Mouse (Mus musculus) hindbrain, embryonic 14.5 days (tissue): Measurements from ENCODE around the gene Dab2. TPM values are rescaled to one million over a fixed set of nuclear protein-coding genes. Genes with fewer than 3 reads are reported as not detected.

Experiments used
- ATAC-seq: fragments of 200-750 bp; cut with Nextera tagmentation; 2 replicates; pipeline ENCODE4 v1.8.0; 2017; ENCODE audit warnings: moderate number of reproducible peaks, mild to moderate bottlenecking, moderate TSS enrichment, moderate library complexity; ENCODE audit not compliant: low FRiP score
- DNase-seq: peaks from one replicate; pipeline ENCODE4 v3.0.0-alpha.2; 2015; ENCODE audit warnings: low spot score
- H3K27ac ChIP-seq: fragments of 300-500 bp; sonication (generic); 2 replicates; pipeline ENCODE4 v1.5.1; 2014; ENCODE audit warnings: mild to moderate bottlenecking, moderate library complexity
- H3K27me3 ChIP-seq: fragments of 300-500 bp; sonication (generic); 2 replicates; pipeline ENCODE4 v1.6.1; 2014; ENCODE audit warnings: mild to moderate bottlenecking, low read length, mixed read lengths; ENCODE audit not compliant: control insufficient read depth, insufficient read depth
- H3K36me3 ChIP-seq: fragments of 300-500 bp; sonication (generic); replicated peaks from 2 replicates; pipeline ENCODE4 v1.6.1; 2014; ENCODE audit not compliant: control insufficient read depth, insufficient read depth
- H3K4me1 ChIP-seq: fragments of 300-500 bp; sonication (generic); replicated peaks from 2 replicates; pipeline ENCODE4 v1.6.1; 2014; ENCODE audit warnings: antibody characterized with exemption, low read length, mixed read lengths; ENCODE audit not compliant: control insufficient read depth, insufficient read depth
- H3K4me2 ChIP-seq: fragments of 300-500 bp; sonication (generic); replicated peaks from 2 replicates; pipeline ENCODE4 v1.6.1; 2014; ENCODE audit warnings: mild to moderate bottlenecking, moderate library complexity
- H3K4me3 ChIP-seq: fragments of 300-500 bp; sonication (generic); replicated peaks from 2 replicates; pipeline ENCODE4 v1.5.1; 2014; ENCODE audit warnings: mild to moderate bottlenecking, low read length
- H3K9ac ChIP-seq: fragments of 300-500 bp; sonication (generic); 2 replicates; pipeline ENCODE4 v1.6.1; 2014
- H3K9me3 ChIP-seq: fragments of 300-500 bp; sonication (generic); 2 replicates; pipeline ENCODE4 v1.6.1; 2016; ENCODE audit warnings: low read length; ENCODE audit not compliant: control insufficient read depth
- WGBS: fragments of 180-500 bp; shearing (Covaris S2); extraction: QIAGEN DNeasy Blood & Tissue Kit; methylation state at CpG from one replicate; pipeline ENCODE4 v1.1.7; 2014; 5-methylcytosine and 5-hydroxymethylcytosine counted together
- polyA plus RNA-seq: library from polyadenylated mRNA; unstranded; fragments of >200 nt; fragmentation: Nextera tagmentation; extraction: Ambion mirVana; gene quantifications from 2 replicates; pipeline ENCODE4 v1.2.1, GENCODE M21; 2014

Dab2 gene
- polyA plus RNA-seq, 1 experiment from 2014 or later = 29.0 TPM

- Histone ChIP-seq H3K27me3 (no peaks in the 10 kb centered on the region), H3K9me3 (no peaks in the 10 kb centered on the region), H3K36me3 (no peaks in the 10 kb centered on the region), H3K27ac (no peak overlapping the region), H3K4me1 (no peaks in the 10 kb centered on the region), H3K4me3 (no peak overlapping the region), H3K9ac (no peak overlapping the region), H3K4me2 (no peak overlapping the region)
- DNase-seq (no peak), ATAC-seq (no peak)
- 92% methylated on average over 6 of the region's 6 CpGs for WGBS
These were observed 41.8 kb downstream of the Dab2 start for GRCm38 (mm10) chr15:6341427-6341826.

GRCm38 (mm10) chr15:6353901-6354300 lies 54.3 kb downstream of the Dab2 start:
- ATAC-seq = no peak
- Histone ChIP-seq H3K4me2 (no peak overlapping the region), H3K36me3 (no peaks in the 10 kb centered on the region), H3K27ac (no peak overlapping the region), H3K9ac (no peak overlapping the region), H3K27me3 (no peaks in the 10 kb centered on the region), H3K9me3 (no peaks in the 10 kb centered on the region), H3K4me1 (no peaks in the 10 kb centered on the region), H3K4me3 (no peak overlapping the region)
- 91% methylated on average over 3 of the region's 3 CpGs for WGBS
- no peak for DNase-seq

DNA sequence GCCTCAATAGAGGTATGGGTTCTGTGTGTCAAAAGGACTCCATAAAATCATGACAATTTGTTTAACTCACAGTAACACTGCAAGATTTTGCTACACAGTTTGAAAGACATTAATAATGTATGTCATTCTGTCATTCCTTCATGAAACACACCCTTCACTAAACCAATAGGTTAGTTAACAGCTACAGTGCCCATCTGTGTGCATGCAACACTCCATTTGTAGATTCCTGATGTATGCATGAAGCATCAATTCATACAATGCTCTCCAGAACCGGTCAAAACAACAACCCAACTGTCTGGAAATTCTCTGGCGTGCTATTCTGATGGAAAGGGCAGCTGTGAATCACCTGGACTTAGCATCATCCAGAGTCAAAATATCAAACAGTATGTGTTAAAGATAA lies 60.3 kb downstream of the Dab2 start:
- H3K9ac ChIP-seq = no peak overlapping the region
- H3K27ac ChIP-seq = no peak overlapping the region
- ATAC-seq = no peak
- H3K4me1 ChIP-seq = no peaks in the 10 kb centered on the region
- no peaks in the 10 kb centered on the region for H3K9me3 ChIP-seq
- no peaks in the 10 kb centered on the region for H3K36me3 ChIP-seq
- no peak for DNase-seq
- H3K27me3 ChIP-seq = no peaks in the 10 kb centered on the region
- H3K4me2 ChIP-seq = no peak overlapping the region
- 91% methylated on average over 2 of the region's 2 CpGs for WGBS
- H3K4me3 ChIP-seq = no peak overlapping the region

DNA sequence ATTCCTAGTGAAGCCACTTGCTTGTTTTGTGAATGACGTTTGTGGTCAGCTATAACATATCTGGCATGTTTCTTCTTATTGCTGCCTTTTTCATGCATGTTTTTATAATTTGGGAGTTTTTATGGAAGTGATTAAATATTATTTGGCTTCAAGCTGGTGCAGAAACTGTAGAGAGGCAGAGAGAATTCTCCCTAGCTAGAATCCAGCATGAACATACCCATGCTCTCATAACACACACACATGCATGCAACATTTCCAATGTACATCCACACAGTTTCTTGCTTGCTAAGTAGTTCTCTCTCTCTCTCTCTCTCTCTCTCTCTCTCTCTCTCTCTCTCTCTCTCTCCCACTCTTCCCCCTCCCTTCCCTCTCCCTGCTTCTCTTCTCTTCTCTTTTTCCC lies 70.4 kb downstream of the Dab2 start:
- no peaks in the 10 kb centered on the region for H3K27me3 ChIP-seq
- no peaks in the 10 kb centered on the region for H3K9me3 ChIP-seq
- no peak overlapping the region for H3K4me2 ChIP-seq
- H3K4me3 ChIP-seq = no peak overlapping the region
- H3K4me1 ChIP-seq = no peaks in the 10 kb centered on the region
- ATAC-seq (no peak), DNase-seq (no peak)
- 74% methylated on average over 1 of the region's 1 CpGs for WGBS
- H3K36me3 ChIP-seq = no peaks in the 10 kb centered on the region
- no peak overlapping the region for H3K27ac ChIP-seq
- H3K9ac ChIP-seq = no peak overlapping the region

GRCm38 (mm10) chr15:6371486-6371885 lies 71.9 kb downstream of the Dab2 start:
- Histone ChIP-seq H3K27ac (no peak overlapping the region), H3K4me3 (no peak overlapping the region), H3K4me1 (no peaks in the 10 kb centered on the region), H3K9ac (no peak overlapping the region), H3K27me3 (no peaks in the 10 kb centered on the region), H3K4me2 (no peak overlapping the region), H3K9me3 (no peaks in the 10 kb centered on the region), H3K36me3 (no peaks in the 10 kb centered on the region)
- ATAC-seq (no peak), DNase-seq (no peak)
- 86% methylated on average over 2 of the region's 2 CpGs for whole genome bisulfite sequencing

DNA sequence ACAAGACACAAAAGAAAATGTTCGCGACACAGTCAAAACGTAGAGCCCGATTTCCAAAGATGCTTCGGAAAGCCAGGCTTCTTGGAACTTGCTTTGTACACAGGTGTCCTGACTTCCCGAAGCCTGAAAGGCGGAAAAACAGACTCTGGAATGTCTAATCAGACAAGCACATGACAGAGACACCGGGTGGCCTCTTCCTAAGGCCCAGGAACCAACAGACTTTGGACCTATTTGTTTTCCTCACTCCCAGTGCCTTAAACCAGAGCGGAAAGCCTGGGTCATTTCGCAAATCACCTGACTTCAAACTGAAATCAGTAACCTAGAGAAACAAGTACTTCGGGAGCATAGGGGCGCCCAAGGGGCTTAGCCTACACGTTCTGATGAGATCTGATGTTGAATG lies 75.4 kb downstream of the Dab2 start:
- no peaks in the 10 kb centered on the region for H3K27me3 ChIP-seq
- no peak for DNase-seq
- H3K4me3 ChIP-seq = no peak overlapping the region
- no peak for ATAC-seq
- no peaks in the 10 kb centered on the region for H3K36me3 ChIP-seq
- H3K27ac ChIP-seq = no peak overlapping the region
- H3K9me3 ChIP-seq = no peaks in the 10 kb centered on the region
- WGBS = 80% methylated on average over 13 of the region's 13 CpGs
- no peak overlapping the region for H3K4me2 ChIP-seq
- H3K9ac ChIP-seq = no peak overlapping the region
- H3K4me1 ChIP-seq = no peaks in the 10 kb centered on the region

DNA sequence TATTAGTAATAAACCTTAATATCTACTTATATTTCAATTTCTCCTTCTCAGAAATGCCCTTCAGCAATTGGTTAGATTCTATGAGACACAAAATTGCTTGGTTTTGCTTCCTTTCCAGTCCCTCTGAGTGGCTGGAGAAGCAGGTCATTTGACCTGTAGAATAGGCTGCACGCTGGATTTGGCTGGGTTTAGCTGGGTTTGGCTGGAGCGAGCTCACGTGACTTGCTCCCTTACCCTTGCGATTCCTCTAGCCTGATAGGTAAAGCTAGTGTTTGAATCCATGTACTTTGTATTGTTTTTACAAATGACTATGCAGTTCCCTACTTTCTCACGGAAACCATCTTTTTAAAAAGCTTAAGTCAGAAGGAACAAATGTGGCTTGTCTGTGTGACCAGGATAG lies 76.4 kb downstream of the Dab2 start:
- ATAC-seq = no peak
- Histone ChIP-seq H3K36me3 (no peaks in the 10 kb centered on the region), H3K4me3 (no peak overlapping the region), H3K27ac (no peak overlapping the region), H3K4me2 (no peak overlapping the region), H3K27me3 (no peaks in the 10 kb centered on the region), H3K9me3 (no peaks in the 10 kb centered on the region), H3K4me1 (no peaks in the 10 kb centered on the region), H3K9ac (no peak overlapping the region)
- WGBS = 87% methylated on average over 5 of the region's 5 CpGs
- no peak for DNase-seq

DNA sequence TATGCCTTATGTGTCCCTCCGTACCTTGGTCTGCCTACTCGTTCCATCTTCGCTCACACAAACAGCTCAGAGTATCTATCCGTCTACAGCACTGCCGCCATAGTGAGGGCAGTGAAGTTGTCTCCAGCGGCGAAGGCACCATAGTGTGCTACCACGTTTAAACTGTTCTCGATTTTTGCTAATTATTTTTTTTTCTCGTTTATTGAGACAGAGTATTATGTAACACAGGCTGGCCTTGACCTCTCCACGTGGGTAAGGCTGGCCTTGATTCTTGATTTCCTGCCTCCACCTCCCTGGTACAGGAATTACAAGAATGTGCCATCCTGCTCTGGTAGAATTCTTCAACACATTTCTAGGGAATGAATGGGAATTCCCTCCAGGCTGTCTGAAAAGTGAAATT lies 77.2 kb downstream of the Dab2 start:
- no peak overlapping the region for H3K9ac ChIP-seq
- no peak overlapping the region for H3K27ac ChIP-seq
- no peak for ATAC-seq
- no peak overlapping the region for H3K4me3 ChIP-seq
- H3K9me3 ChIP-seq = no peaks in the 10 kb centered on the region
- H3K36me3 ChIP-seq = no peaks in the 10 kb centered on the region
- WGBS = 85% methylated on average over 11 of the region's 11 CpGs
- no peak for DNase-seq
- no peaks in the 10 kb centered on the region for H3K4me1 ChIP-seq
- H3K27me3 ChIP-seq = no peaks in the 10 kb centered on the region
- no peak overlapping the region for H3K4me2 ChIP-seq

GRCm38 (mm10) chr15:6384027-6384426 lies 84.4 kb downstream of the Dab2 start:
- H3K9me3 ChIP-seq = no peaks in the 10 kb centered on the region
- no peak overlapping the region for H3K4me3 ChIP-seq
- no peak overlapping the region for H3K9ac ChIP-seq
- H3K4me2 ChIP-seq = no peak overlapping the region
- H3K27me3 ChIP-seq = 0 out of 2 replicates have a peak, but pooled peaks cover 7% of the 10 kb centered on the region
- ATAC-seq (no peak), DNase-seq (no peak)
- no peak overlapping the region for H3K27ac ChIP-seq
- H3K36me3 ChIP-seq = no peaks in the 10 kb centered on the region
- 49% methylated on average over 6 of the region's 6 CpGs for WGBS
- no peaks in the 10 kb centered on the region; the same call in 1 of the 2 replicates for H3K4me1 ChIP-seq

GRCm38 (mm10) chr15:6385241-6385640 lies 85.7 kb downstream of the Dab2 start:
- WGBS = 42% methylated on average over 1 of the region's 1 CpGs

More at GRCm38 (mm10) chr15:6385241-6385640, 85.7 kb downstream of the Dab2 start:
- Histone ChIP-seq H3K4me1 (no peaks in the 10 kb centered on the region; the same call in 1 of the 2 replicates), H3K9ac (no peak overlapping the region), H3K4me3 (no peak overlapping the region), H3K36me3 (no peaks in the 10 kb centered on the region), H3K27ac (no peak overlapping the region), H3K9me3 (no peaks in the 10 kb centered on the region), H3K27me3 (0 out of 2 replicates have a peak, but pooled peaks cover 7% of the 10 kb centered on the region), H3K4me2 (no peak overlapping the region)
- no peak for DNase-seq
- no peak for ATAC-seq
